Mouse (Mus musculus) heart, postnatal 0 days (tissue): Measurements from ENCODE around the gene Erbin.

ENCODE experiments used
- CTCF ChIP-seq: IDR thresholded peaks from 2 replicates; pipeline ENCODE4 v1.5.1; 2016; ENCODE audit warnings: antibody characterized with exemption, control low read depth, low read depth
- EP300 ChIP-seq: IDR thresholded peaks from 2 replicates; pipeline ENCODE4 v1.6.1; 2016; ENCODE audit warnings: antibody characterized with exemption, low read depth

DNA sequence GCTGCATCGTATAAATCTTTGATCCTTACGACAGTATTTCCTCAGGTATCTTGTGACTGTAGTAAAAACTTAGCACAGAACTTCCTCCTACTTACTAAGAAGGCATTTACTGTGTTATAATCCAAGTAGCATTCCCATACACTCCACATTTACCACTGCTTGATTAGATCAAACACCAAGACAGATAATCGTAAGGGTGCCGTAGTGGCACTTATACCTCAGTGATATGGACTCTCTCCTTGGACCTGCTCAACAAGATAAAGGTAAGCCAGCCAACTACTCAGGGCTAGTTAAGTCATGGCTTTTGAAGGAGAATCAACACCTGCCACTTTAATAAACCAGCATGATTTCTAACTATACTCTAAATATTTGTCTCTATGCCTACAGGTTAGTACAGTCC is 39.1 kb downstream of the Erbin start:
- TF ChIP-seq CTCF = no peak
- TF ChIP-seq EP300 = no peak
